Mouse (Mus musculus) adrenal gland, adult (tissue): ENCODE measurements around the gene Ptpn20.

Source experiments
- DNase-seq, 2 experiments: peaks; one replicate each; pipeline ENCODE4 v3.0.0; 2022 to 2023; ENCODE audit warnings: low spot score in 1 of 2; ENCODE audit not compliant: inconsistent age in 2 of 2

The Ptpn20 gene

DNA sequence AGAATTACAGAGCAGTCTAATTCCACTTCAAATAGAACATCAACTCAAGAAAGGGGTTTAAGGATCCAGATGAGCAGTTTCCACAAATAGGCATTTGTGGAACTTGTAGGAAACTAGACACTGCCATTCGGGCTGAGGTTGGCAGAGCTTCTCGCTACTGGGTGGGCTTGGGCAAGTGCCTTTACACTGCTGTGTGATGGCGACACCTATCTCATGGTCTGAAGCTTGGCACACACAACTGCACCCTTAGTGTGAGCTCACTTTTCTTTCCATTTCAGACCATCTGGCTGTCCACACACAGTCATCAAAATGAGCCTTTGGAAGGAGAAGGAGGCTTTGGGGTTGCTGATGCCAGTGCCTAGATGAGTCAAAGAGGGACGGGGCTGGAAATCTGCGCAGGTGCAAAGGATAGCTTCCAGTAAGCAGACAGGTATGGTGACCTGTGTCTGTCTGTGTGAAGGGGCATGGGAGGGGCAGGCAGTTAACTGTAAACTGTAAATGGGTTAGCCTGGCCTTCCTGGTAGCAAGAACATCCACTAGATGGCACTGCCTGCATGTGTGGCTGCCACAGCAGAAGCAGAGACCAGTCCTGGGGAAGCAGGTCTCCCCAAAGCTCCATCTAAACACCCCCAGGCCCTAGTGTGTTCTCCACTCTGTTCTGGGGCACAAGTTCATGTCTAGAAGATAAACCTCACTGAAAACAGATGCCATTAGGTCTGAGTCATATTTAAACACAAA, 84.5 kb downstream of the Ptpn20 start:
- DNase-seq: peak; percentile 44 to 78

DNA sequence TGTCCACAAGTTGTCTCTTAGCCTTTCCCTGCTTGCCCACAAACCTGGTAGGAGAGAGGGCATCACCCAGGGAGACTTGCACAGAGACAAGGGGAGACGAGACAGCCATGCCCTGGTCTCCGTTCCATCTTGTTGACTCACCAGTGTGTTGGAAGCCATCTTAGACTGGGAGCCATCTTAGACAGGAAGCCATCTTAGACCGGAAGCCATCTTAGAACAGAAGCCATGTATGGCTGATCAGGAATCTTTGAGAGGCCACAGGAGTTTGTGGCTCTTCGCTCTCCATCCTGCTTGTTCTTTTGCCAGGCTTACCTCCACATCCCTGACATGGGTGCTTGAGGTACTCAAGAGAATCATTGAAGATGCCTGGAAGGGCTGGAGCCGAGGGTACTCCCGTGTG, 89.0 kb downstream of the Ptpn20 start:
- DNase-seq: no peak

GRCm38 (mm10) chr14:33678740-33679139, 89.7 kb downstream of the Ptpn20 start:
- no peak for DNase-seq

- DNase-seq: peak in 1 of 2 experiments; percentile 11
Measured at GRCm38 (mm10) chr14:33680621-33681020, 91.6 kb downstream of the Ptpn20 start.

DNA sequence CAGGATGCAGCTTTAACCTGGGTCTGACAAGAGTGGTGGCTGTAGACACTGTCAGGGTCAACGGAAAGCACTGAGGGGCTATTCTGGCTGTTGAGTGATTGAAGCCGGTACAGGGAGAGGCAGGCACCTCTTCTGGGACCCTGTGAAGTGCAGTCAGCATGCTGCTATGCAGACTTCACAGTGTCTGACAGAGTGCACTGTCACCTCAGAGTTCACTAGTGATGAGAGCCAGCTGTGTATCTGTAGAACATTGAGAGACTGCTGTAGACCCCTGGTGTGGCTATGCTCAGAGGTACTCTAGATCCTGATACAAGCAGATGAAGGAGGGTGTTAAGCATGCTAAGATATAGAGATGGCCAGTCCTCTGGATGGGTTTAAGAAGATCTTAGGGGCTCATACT, 93.8 kb downstream of the Ptpn20 start:
- no peak for DNase-seq

DNA sequence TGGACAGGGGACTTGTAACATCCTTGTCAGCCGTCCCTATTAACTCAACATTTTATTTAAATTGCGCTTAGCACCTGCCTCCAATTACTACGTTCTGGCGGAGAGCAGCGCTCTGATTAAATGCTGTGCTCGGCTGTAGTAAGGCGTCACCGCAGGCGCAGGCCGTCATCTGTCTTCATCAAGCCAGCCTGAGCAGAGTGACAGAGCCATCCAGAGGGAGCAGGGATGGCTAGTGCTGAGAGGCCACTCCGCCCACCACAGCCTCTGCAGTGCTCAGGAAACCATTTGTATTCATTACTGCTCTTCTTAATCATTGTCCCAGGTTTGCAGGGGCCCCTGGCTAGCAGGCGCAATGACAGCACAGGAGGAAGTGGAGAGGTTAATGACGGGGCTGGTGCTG, 94.7 kb downstream of the Ptpn20 start:
- DNase-seq: peak; percentile 33 to 47

GRCm38 (mm10) chr14:33687444-33688028, 98.5 kb downstream of the Ptpn20 start:
- peak; percentile 64 to 80 for DNase-seq

DNA sequence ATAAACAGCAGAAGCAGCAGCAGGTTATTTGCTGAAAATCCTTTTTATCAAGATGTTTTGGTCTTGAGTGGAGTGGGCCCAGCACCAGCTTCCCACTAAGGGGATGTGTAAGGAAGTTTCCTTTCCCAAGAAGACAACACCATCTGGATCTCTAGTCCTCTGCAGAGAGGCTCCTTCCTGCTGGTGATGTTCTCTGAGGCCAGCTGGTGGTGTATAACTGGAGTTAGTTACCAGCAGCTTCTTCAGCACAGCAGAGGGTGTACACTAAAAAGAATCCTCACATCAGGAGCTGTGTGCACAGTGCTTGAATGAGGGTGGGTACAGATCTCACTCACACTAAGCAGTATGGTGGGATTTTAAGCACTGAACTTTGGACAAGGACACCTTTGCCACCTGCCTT, 100.0 kb downstream of the Ptpn20 start:
- DNase-seq: no peak
